Mouse (Mus musculus) liver, embryonic 14.5 days (tissue): ENCODE results near the gene Pdlim5.

ENCODE experiments used
- CTCF ChIP-seq: IDR thresholded peaks from 2 replicates; pipeline ENCODE4 v1.5.1; 2016; ENCODE audit warnings: antibody characterized with exemption, low read depth, control low read depth
- EP300 ChIP-seq: IDR thresholded peaks from 2 replicates; pipeline ENCODE4 v1.6.1; 2016; ENCODE audit warnings: antibody characterized with exemption, low read depth

DNA sequence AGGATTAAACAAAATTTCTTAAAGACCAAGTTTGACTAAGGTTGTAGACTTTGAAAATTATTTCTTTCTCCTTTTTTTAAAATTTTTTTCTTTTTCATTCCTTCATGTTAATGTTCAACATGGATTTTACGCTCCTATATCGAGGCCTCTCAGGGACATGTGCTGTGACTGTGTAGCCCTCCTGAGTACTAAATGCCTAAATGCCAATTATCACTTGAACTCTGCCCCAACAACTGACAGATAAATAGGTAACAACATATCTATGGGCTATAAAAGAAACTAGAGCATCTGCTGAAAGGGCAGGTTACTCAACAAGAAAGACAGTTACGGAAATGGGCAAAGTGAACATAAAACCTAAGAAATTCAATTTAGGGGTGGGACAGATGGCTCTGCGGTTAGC, 9.0 kb downstream of the Pdlim5 start:
- TF ChIP-seq CTCF (no peak), EP300 (no peak)
